Mouse (Mus musculus): ENCODE data around the gene Sgo2b.

GRCm38 (mm10) chr8:63929301-63930097 is 22.5 kb downstream of the Sgo2b start:
- TF ChIP-seq POLR2A (IDR thresholded peaks at IDR 0.05; ENCODE audit: borderline replicate concordance, extremely low read depth, low read depth, low read length): no peak
- TF ChIP-seq CTCF (IDR thresholded peaks at IDR 0.05; ENCODE audit: insufficient read depth, low read length): no peak
